ENCODE assay signal across 10 mouse cellular contexts in genomic region chr2:152825713-152826112, GRCm38 (mm10). TPM values are rescaled to one million over a fixed set of nuclear protein-coding genes. Genes with fewer than 3 reads are reported as not detected.
A peak's percentile ranks its signal among the peaks of the same experiment; 100 is the strongest.
DNase-seq lines count a peak whose midpoint lies in the region; ATAC-seq and TF ChIP-seq lines count a peak whose summit lies in the region.
"Had no signal": no experiment of that assay in that cellular context is flagged by ENCODE, and none has a peak within 500 bp of the region (broad histone marks: within the 10 kb centered on the region; RNA-seq: fewer than 3 reads in every experiment).

No protein-coding gene starts in this region.

- no peak overlapping the region for H3K9ac ChIP-seq in heart, embryonic 12.5 days
- H3K9ac ChIP-seq in hindbrain, embryonic 14.5 days, result no peak overlapping the region
- no peak overlapping the region for H3K9ac ChIP-seq in neural tube, embryonic 13.5 days
- H3K9ac ChIP-seq: embryonic facial prominence, embryonic 15.5 days had no signal

- ATAC-seq in heart, embryonic 12.5 days (ENCODE audit: insufficient number of reproducible peaks, low FRiP score), result no peak
- no peak for ATAC-seq in hindbrain, embryonic 14.5 days (ENCODE audit: low FRiP score)
- no peak for ATAC-seq in neural tube, embryonic 13.5 days (ENCODE audit: low read depth)

- H3K27me3 ChIP-seq in heart, embryonic 12.5 days (replicated peaks), result no peaks in the 10 kb centered on the region
- H3K27me3 ChIP-seq in spleen, adult 2 months (ENCODE audit: control insufficient read depth, insufficient read depth, low read length), result no peaks in the 10 kb centered on the region
- H3K27me3 ChIP-seq in hindbrain, embryonic 14.5 days (ENCODE audit: control insufficient read depth, insufficient read depth, low read length), result no peaks in the 10 kb centered on the region
- no peaks in the 10 kb centered on the region for H3K27me3 ChIP-seq in neural tube, embryonic 13.5 days
- H3K27me3 ChIP-seq: embryonic facial prominence, embryonic 15.5 days had no signal

- WGBS in heart, embryonic 12.5 days, result 87% methylated on average over 2 of the region's 2 CpGs
- 21% methylated on average over 2 of the region's 2 CpGs for WGBS in spleen, adult 2 months
- 93% methylated on average over 2 of the region's 2 CpGs for WGBS in hindbrain, embryonic 14.5 days
- WGBS in neural tube, embryonic 13.5 days, result 92% methylated on average over 2 of the region's 2 CpGs

- no peak overlapping the region for H3K27ac ChIP-seq in heart, embryonic 12.5 days (ENCODE audit: poor library complexity, severe bottlenecking)
- no peak overlapping the region for H3K27ac ChIP-seq in spleen, adult 2 months (ENCODE audit: insufficient read depth, low read length)
- H3K27ac ChIP-seq in hindbrain, embryonic 14.5 days, result no peak overlapping the region
- no peak overlapping the region for H3K27ac ChIP-seq in neural tube, embryonic 13.5 days (replicated peaks)
- H3K27ac ChIP-seq: embryonic facial prominence, embryonic 15.5 days had no signal

- H3K9me3 ChIP-seq in heart, embryonic 12.5 days (replicated peaks), result no peaks in the 10 kb centered on the region
- no peaks in the 10 kb centered on the region for H3K9me3 ChIP-seq in hindbrain, embryonic 14.5 days (ENCODE audit: control insufficient read depth, low read length)
- no peaks in the 10 kb centered on the region for H3K9me3 ChIP-seq in neural tube, embryonic 13.5 days
- H3K9me3 ChIP-seq: embryonic facial prominence, embryonic 15.5 days had no signal

- no peak overlapping the region for H3K4me3 ChIP-seq in heart, embryonic 12.5 days
- no peak overlapping the region for H3K4me3 ChIP-seq in spleen, adult 2 months (ENCODE audit: extremely low read depth, insufficient read depth, insufficient read length)
- H3K4me3 ChIP-seq in hindbrain, embryonic 14.5 days (replicated peaks; ENCODE audit: low read length), result no peak overlapping the region
- H3K4me3 ChIP-seq in neural tube, embryonic 13.5 days, result no peak overlapping the region
- H3K4me3 ChIP-seq: embryonic facial prominence, embryonic 15.5 days had no signal

- DNase-seq in heart, postnatal 10 days, result no peak
- peak; percentile 65 for DNase-seq in spleen, adult 2 months (ENCODE audit: low read depth in 1 of 2, low spot score in 2 of 2)
- no peak for DNase-seq in spleen, postnatal 4 days (ENCODE audit: low spot score in 2 of 2)
- no peak for DNase-seq in hindbrain, embryonic 14.5 days (ENCODE audit: low spot score)
- DNase-seq in adrenal gland, adult 2 months, result no peak
- no peak for DNase-seq in frontal cortex, postnatal 10 days (ENCODE audit: low spot score in 2 of 2)
- DNase-seq: layer of hippocampus, postnatal 36 days had no signal

- peak overlapping the region; percentile 75 for H3K4me2 ChIP-seq in heart, embryonic 12.5 days
- H3K4me2 ChIP-seq in hindbrain, embryonic 14.5 days (replicated peaks), result peak overlapping the region; percentile 77; the same call in 1 of the 2 replicates
- H3K4me2 ChIP-seq in neural tube, embryonic 13.5 days, result peak overlapping the region; percentile 77

- TF ChIP-seq POLR2A in spleen, adult 2 months (IDR thresholded peaks at IDR 0.05; ENCODE audit: low read depth, low read length), result no peak

- no peak for TF ChIP-seq CTCF in spleen, adult 2 months (IDR thresholded peaks at IDR 0.05; ENCODE audit: extremely low read depth, insufficient read depth, insufficient read length, insufficient replicate concordance)

- H3K4me1 ChIP-seq in heart, embryonic 12.5 days (replicated peaks), result peaks cover 71% of the 10 kb centered on the region
- peaks cover 12% of the 10 kb centered on the region; the same call in 1 of the 2 replicates for H3K4me1 ChIP-seq in spleen, adult 2 months (ENCODE audit: control insufficient read depth, insufficient read depth, insufficient read length)
- peaks cover 68% of the 10 kb centered on the region for H3K4me1 ChIP-seq in hindbrain, embryonic 14.5 days (replicated peaks; ENCODE audit: control insufficient read depth, insufficient read depth, low read length)
- peaks cover 89% of the 10 kb centered on the region for H3K4me1 ChIP-seq in neural tube, embryonic 13.5 days (replicated peaks)

- H3K36me3 ChIP-seq in heart, embryonic 12.5 days, result peaks cover 11% of the 10 kb centered on the region; the same call in 1 of the 2 replicates
- no peaks in the 10 kb centered on the region for H3K36me3 ChIP-seq in spleen, adult 2 months (ENCODE audit: control insufficient read depth, insufficient read depth, low read length)
- H3K36me3 ChIP-seq in hindbrain, embryonic 14.5 days (replicated peaks; ENCODE audit: control insufficient read depth, insufficient read depth), result peaks cover 15% of the 10 kb centered on the region
- peaks cover 21% of the 10 kb centered on the region; the same call in 1 of the 2 replicates for H3K36me3 ChIP-seq in neural tube, embryonic 13.5 days

- intact Hi-C loops in heart, postnatal 10 days (cut with DNase I), result no loop called here

RNA-seq across cellular contexts. Expression of gene Bcl2l1, which starts 5.8 kb away (rescaled TPM):
- 83.0 and 85.9 TPM in 2 replicates for polyA plus RNA-seq in heart, embryonic 12.5 days (2016; fragmentation: Nextera tagmentation; extraction: Ambion mirVana)
- total RNA-seq in heart, postnatal 10 days (2021), result 10 to 100 TPM; 40.0 to 72.4 TPM
- 36.2 and 57.4 TPM in 2 replicates for polyA plus RNA-seq in spleen, adult 2 months (2012; rRNA removed)
- 155 and 165 TPM in 2 replicates for polyA plus RNA-seq in hindbrain, embryonic 14.5 days (2014; fragmentation: Nextera tagmentation; extraction: Ambion mirVana)
- 151 and 153 TPM in 2 replicates for polyA plus RNA-seq in neural tube, embryonic 13.5 days (2015; fragmentation: Nextera tagmentation; extraction: Ambion mirVana)
- total RNA-seq in adrenal gland, adult 2 months (2021), result 10 to 100 TPM; 54.3 to 79.7 TPM
- polyA plus RNA-seq in adrenal gland, adult 2 months (2012; rRNA removed), result 42.4 and 43.8 TPM in 2 replicates

RNA-seq across cellular contexts. Expression of gene Tpx2, which starts 22.1 kb away (rescaled TPM):
- polyA plus RNA-seq in heart, embryonic 12.5 days (2016; fragmentation: Nextera tagmentation; extraction: Ambion mirVana), result 65.6 and 74.1 TPM in 2 replicates
- 10 to 100 TPM; 16.0 to 17.8 TPM for total RNA-seq in heart, postnatal 10 days (2021)
- 2.0 and 2.2 TPM in 2 replicates for polyA plus RNA-seq in spleen, adult 2 months (2012; rRNA removed)
- polyA plus RNA-seq in hindbrain, embryonic 14.5 days (2014; fragmentation: Nextera tagmentation; extraction: Ambion mirVana), result 17.2 and 20.1 TPM in 2 replicates
- polyA plus RNA-seq in neural tube, embryonic 13.5 days (2015; fragmentation: Nextera tagmentation; extraction: Ambion mirVana), result 15.1 and 21.3 TPM in 2 replicates
- total RNA-seq in adrenal gland, adult 2 months (2021), result 1 to 10 TPM; 2.0 to 4.2 TPM
- 0.18 and 0.40 TPM in 2 replicates for polyA plus RNA-seq in adrenal gland, adult 2 months (2012; rRNA removed)

Comparison
In these comparisons a context has a peak if more than half of its experiments do, and no peak if none do; other contexts are left out.
1. DNase-seq: peak in spleen, adult 2 months (2 of 2); none in heart, postnatal 10 days (0 of 2), spleen, postnatal 4 days (0 of 2), hindbrain, embryonic 14.5 days (single experiment), adrenal gland, adult 2 months (single experiment) and frontal cortex, postnatal 10 days (0 of 2).
2. Peak in every context shown above with its lines, with median percentiles within 50 percentile points of each other: H3K4me2 ChIP-seq.